Mouse (Mus musculus) bone marrow, adult 2 months (tissue): ENCODE measurements around the gene Pbld2. TPM values are rescaled to one million over a fixed set of nuclear protein-coding genes. Genes with fewer than 3 reads are reported as not detected.

ENCODE experiments used
- H3K27ac ChIP-seq: fragments of 200-500 bp; 2 replicates; pipeline ENCODE4 v1.5.1; 2012; ENCODE audit warnings: low read depth, mild to moderate bottlenecking, control low read depth, inconsistent platforms, low read length; ENCODE audit not compliant: control insufficient read depth, poor library complexity, insufficient read depth
- H3K4me1 ChIP-seq: fragments of 200-500 bp; 2 replicates; pipeline ENCODE4 v1.6.1; 2011; ENCODE audit warnings: low read length; ENCODE audit not compliant: control insufficient read depth, insufficient read depth
- H3K4me3 ChIP-seq: fragments of 200-500 bp; replicated peaks from 2 replicates; pipeline ENCODE3; 2011; ENCODE audit warnings: mild to moderate bottlenecking, low read depth, low read length, control low read depth; ENCODE audit not compliant: control insufficient read depth
- CTCF ChIP-seq: fragments of 200-500 bp; IDR thresholded peaks from 2 replicates; pipeline ENCODE4 v1.5.1; 2011; ENCODE audit warnings: low read length, control low read depth; ENCODE audit not compliant: control insufficient read depth, insufficient read depth
- POLR2A ChIP-seq: fragments of 200-500 bp; IDR thresholded peaks from 2 replicates; pipeline ENCODE4 v1.6.1; 2011; ENCODE audit warnings: low read depth, mild to moderate bottlenecking, control low read depth, low read length, borderline replicate concordance; ENCODE audit not compliant: control insufficient read depth
- WGBS: fragments of 180-500 bp; shearing (Covaris S2); methylation state at CpG from one replicate; pipeline ENCODE4 v1.1.7; 2018; 5-methylcytosine and 5-hydroxymethylcytosine counted together
- polyA plus RNA-seq: library from polyadenylated mRNA; stranded (reverse); fragments of >200 nt; gene quantifications from 2 replicates; pipeline ENCODE4 v1.2.4, GENCODE M21; 2011; ENCODE audit warnings: low replicate concordance; ENCODE audit not compliant: missing spikeins, insufficient read depth, insufficient read length

Gene Pbld2
- polyA plus RNA-seq, 1 experiment: 0.82 TPM

DNA sequence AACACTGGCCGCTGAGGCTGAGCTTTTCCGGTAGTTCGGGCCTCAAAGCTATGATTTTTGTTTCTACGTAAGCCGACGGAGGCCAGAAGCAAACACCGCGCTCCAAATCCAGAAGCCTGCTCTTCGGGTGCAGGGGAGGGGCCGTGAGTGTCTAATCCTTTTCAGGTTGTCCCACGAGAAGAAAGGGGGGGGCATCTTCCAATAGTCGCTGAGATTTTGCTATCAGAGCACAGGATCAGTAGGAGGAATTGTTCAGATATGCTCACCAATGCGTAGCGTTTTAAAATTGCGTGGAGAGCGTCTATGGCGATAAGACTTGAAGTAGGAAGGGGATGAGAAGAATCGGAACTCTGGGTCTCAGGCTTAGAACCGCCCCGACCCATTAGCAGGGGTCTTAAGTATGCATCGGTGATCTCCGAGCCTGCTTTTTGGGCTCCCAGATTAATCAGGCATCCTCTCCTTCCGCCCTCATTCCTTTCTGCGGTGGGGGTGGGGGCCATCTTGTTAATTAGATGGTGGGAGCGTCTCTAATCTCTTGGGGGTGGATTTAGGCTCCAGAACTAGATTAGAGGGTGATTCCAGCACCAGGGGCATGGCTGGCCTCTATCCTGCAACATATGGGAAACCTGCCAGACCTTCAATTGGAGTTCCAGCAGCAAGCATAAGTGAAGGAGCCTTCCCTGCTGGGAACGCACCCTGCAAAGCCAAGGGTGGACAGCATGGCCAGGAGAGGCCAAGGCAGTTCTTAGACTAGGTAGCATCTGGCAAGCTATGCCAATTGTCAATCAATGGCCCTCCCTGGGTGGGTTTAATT is 65.8 kb downstream of the Pbld2 start:
- Histone ChIP-seq H3K4me3 (no peak overlapping the region), H3K27ac (no peak overlapping the region), H3K4me1 (no peaks in the 10 kb centered on the region; the same call in 1 of the 2 replicates)
- TF ChIP-seq POLR2A (no peak), CTCF (no peak)
- WGBS: 30% methylated on average over 26 of the region's 26 CpGs

DNA sequence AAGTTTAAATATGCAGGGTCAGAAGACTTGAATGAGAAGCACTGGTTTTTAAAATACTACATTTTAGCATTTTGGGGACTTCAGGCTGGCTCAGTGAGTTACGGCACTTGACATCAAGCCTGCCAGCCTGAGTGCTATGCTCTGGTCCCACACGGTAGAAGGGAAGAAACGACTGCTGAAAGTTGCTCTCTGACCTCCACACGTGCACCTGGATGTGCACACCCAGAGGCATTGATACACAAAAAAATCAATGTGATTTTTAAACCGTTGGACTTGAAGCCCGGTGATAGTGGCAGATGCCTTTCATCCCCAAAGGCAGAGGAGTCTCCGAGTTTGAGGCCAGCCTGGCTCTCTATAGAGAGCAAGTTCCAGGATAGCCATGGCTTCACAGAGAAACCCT is 67.8 kb downstream of the Pbld2 start:
- WGBS: 85% methylated on average over 7 of the region's 7 CpGs
- H3K4me1 ChIP-seq: no peaks in the 10 kb centered on the region; the same call in 1 of the 2 replicates
- H3K27ac ChIP-seq: no peak overlapping the region
- no peak overlapping the region for H3K4me3 ChIP-seq
- TF ChIP-seq POLR2A (no peak), CTCF (no peak)

DNA sequence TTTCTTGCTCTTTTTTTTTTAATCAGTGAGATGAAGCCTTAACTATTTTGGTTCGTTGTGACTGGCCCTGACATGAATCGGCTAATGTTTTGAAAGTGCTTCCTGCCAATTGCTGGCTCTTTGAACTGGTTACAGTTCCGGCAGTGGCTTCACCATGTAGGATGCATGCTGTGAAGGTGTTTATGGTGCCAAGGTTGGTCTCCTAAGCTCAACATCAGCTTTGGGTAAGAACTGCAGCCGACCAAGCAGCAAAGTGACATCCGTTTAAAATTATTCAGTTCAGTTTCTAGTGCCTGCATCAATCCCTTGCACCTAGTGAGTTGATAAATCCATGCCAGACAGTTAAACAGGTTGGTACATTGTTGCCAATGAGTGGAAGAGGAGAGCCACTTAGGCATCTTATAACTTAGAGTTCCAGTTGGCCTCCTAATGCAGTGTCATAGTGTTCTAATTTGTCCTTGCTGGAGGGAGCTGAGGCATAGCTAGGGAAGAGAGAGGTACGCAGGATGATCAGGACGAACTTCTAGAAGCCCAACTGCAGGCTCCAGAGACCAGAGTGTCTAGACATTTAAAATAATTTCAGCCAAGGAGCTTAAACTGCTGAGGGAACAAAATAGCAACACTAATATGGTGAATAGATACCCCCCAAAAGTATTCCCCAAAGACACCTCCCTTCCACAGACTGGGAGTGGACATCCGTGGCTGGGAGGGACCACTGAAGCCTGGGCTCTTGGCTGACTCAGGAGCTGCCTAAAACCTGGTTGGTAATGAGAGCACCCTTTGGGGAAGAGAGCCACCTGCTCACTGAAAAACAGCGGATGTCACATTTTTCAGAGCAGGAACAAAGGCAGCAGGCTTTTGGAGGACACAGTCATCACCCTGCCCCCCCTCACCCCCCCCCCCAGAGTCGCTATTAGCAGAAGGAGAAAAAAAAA is 68.8 kb downstream of the Pbld2 start:
- WGBS: 67% methylated on average over 10 of the region's 10 CpGs
- no peak overlapping the region for H3K27ac ChIP-seq

DNA sequence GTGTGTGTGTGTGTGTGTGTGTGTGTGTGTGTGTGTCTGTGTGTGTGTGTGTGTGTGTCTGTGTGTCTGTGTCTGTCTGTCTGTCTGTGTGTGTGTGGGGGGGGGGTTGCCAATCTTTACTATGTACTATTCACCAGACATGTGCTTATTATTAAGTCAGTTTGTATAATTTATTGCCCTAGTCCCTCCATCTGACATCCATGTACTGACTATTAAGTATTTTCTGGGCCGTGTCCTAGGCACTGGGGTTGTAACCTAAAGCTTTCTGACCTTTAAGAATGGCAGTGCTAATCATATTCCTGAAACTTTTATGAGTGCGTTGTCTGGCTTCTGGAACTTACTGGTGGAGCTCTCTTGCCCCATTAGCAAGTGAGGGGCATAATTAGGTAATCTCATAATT is 72.6 kb downstream of the Pbld2 start:
- no peaks in the 10 kb centered on the region for H3K4me1 ChIP-seq
- TF ChIP-seq CTCF (no peak), POLR2A (no peak)
- no peak overlapping the region for H3K27ac ChIP-seq
- WGBS: 75% methylated on average over 2 of the region's 2 CpGs
- no peak overlapping the region for H3K4me3 ChIP-seq

More for the DNA sequence above, 68.8 kb downstream of the Pbld2 start:
- Histone ChIP-seq H3K4me3 (no peak overlapping the region), H3K4me1 (no peaks in the 10 kb centered on the region; the same call in 1 of the 2 replicates)
- TF ChIP-seq POLR2A: no peak
- TF ChIP-seq CTCF: no peak

DNA sequence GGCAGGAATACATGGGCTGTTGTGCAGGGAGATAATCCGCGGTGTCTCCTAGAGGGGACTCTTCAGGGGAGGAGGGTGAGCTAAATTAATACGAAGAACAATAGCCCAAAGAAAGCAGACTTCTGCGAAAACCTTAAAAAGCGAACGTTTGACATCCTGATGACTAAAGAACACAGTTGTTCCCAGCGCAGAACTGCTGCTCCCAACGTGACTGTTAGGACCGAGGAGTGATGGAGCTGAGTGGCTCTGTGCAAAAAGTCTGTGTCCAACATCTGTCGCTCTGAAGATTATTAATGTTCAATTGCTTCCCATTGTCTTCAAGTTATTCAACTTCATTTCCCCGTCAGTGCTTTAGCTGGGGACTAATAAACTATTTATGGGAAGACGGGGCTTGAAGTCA is 74.1 kb downstream of the Pbld2 start:
- H3K4me1 ChIP-seq: no peaks in the 10 kb centered on the region
- 78% methylated on average over 12 of the region's 12 CpGs for WGBS
- no peak overlapping the region for H3K27ac ChIP-seq
- H3K4me3 ChIP-seq: no peak overlapping the region
- TF ChIP-seq CTCF: no peak
- TF ChIP-seq POLR2A: no peak

DNA sequence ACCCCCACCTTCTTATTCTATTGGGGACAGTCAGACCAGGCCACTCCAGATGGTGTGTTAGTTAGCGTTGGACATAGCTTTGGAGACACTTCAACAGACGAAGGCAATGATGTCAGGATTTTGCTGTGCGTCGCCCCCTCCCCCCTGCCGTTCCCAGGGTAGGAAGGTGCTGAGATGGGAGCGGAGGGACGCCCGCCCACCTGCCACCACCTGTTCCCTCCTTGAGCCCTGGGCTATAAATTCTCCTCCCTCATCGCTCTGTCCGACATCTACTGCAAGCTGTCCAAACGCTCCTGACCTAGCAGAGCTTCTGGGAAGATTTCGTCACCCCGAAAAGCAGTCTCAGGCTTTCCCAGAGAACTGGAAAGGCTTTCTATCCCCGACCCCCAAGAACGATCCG is 75.4 kb downstream of the Pbld2 start, which contains the start of gene Atoh7:
Gene Atoh7 (plus strand): TSS at position 131 of the 400 bp plus-strand sequence.
- WGBS: 45% methylated on average over 16 of the region's 16 CpGs
- TF ChIP-seq CTCF (no peak), POLR2A (no peak)
- Histone ChIP-seq H3K4me3 (no peak within 1 kb of the TSS), H3K27ac (no peak within 1 kb of the TSS; the same call in 1 of the 2 replicates), H3K4me1 (no peaks in the 10 kb centered on the region)

DNA sequence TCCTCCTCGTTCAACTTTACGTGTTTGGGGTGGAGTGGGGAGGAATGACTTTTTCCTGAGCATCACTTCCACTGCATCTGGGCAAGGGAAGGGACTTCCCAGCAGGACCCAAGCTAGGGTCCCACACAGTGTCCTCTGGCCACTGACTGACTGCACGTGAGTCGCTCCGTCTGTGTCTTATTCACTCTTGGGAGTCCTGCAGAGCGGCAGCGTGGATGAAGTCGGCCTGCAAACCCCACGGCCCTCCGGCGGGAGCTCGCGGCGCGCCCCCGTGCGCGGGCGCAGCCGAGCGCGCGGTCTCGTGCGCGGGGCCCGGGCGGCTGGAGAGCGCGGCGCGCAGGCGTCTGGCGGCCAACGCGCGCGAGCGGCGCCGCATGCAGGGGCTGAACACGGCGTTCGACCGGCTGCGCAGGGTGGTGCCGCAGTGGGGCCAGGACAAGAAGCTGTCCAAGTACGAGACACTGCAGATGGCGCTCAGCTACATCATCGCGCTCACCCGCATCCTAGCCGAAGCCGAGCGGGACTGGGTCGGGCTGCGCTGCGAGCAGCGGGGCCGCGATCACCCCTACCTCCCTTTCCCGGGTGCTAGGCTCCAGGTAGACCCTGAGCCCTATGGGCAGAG is 75.9 kb downstream of the Pbld2 start:
- WGBS: 2% methylated on average over 62 of the region's 62 CpGs
- no peak overlapping the region for H3K4me3 ChIP-seq
- no peak for TF ChIP-seq CTCF
- TF ChIP-seq POLR2A: no peak

More for the DNA sequence above, 75.9 kb downstream of the Pbld2 start:
- no peaks in the 10 kb centered on the region for H3K4me1 ChIP-seq
- H3K27ac ChIP-seq: no peak overlapping the region; the same call in 1 of the 2 replicates
